22 mouse cellular contexts compared by ENCODE assay signal in genomic region chr11:107647330-107647729, GRCm38 (mm10).
A peak's percentile ranks its signal among the peaks of the same experiment; 100 is the strongest.
DNase-seq lines count a peak whose midpoint lies in the region; ATAC-seq and TF ChIP-seq lines count a peak whose summit lies in the region.
"Had no signal": no experiment of that assay in that cellular context is flagged by ENCODE, and none has a peak within 500 bp of the region (broad histone marks: within the 10 kb centered on the region; RNA-seq: fewer than 3 reads in every experiment).

No protein-coding gene starts in this region.

- H3K27me3 ChIP-seq in liver, embryonic 11.5 days (replicated peaks; ENCODE audit: control insufficient read depth, insufficient read depth, low read length): no peaks in the 10 kb centered on the region
- H3K27me3 ChIP-seq in MEL (ENCODE audit: control insufficient read depth in 1 of 2, insufficient read depth in 2 of 2, low read length in 2 of 2): no peaks in the 10 kb centered on the region
- H3K27me3 ChIP-seq in liver, embryonic 13.5 days: no peaks in the 10 kb centered on the region
- H3K27me3 ChIP-seq: CH12.LX; embryonic facial prominence, embryonic 15.5 days had no signal

- no peak for DNase-seq in liver, embryonic 11.5 days (ENCODE audit: low spot score)
- DNase-seq in liver: no peak
- DNase-seq in MEL (ENCODE audit: low read depth, low spot score): peak; percentile 9
- no peak for DNase-seq in liver, embryonic 13.5 days
- DNase-seq in lung, postnatal 10 days: no peak
- DNase-seq in thymus, postnatal 36 days: no peak
- DNase-seq: adrenal gland, adult 8-10 months; adrenal gland, postnatal 36 days; cerebellum, adult 18-20 months; cerebellum, adult 9-11 months; embryo, embryonic 11 days; gastrocnemius, adult 2 months; gastrocnemius, postnatal 25 days had no signal

- H3K36me3 ChIP-seq in liver, embryonic 11.5 days (ENCODE audit: control insufficient read depth, insufficient read depth, low read length): peaks cover 19% of the 10 kb centered on the region
- H3K36me3 ChIP-seq in MEL (ENCODE audit: control insufficient read depth in 1 of 2, insufficient read depth in 2 of 2, low read length in 2 of 2): peaks cover 0 to 14% of the 10 kb centered on the region in 2 experiments; a peak in 2 of 4 replicates
- H3K36me3 ChIP-seq in liver, embryonic 13.5 days: peaks cover 60% of the 10 kb centered on the region

- no peak for TF ChIP-seq POLR2A in MEL (IDR thresholded peaks at IDR 0.05; ENCODE audit: control insufficient read depth in 1 of 2, insufficient read depth in 1 of 2, low read depth in 1 of 2, low read length in 2 of 2, poor library complexity in 1 of 2)

- WGBS in liver, embryonic 11.5 days: 54% methylated on average over 3 of the region's 3 CpGs
- 35% methylated on average over 3 of the region's 3 CpGs for WGBS in liver, embryonic 13.5 days (ENCODE audit: insufficient replicate concordance)

- no peak for TF ChIP-seq RAD21 in MEL (IDR thresholded peaks at IDR 0.05; ENCODE audit: low read depth, low read length)

- 0 out of 2 replicates have a peak, but pooled peaks cover 4% of the 10 kb centered on the region for H3K4me1 ChIP-seq in liver, embryonic 11.5 days (replicated peaks; ENCODE audit: control insufficient read depth, insufficient read depth, low read length)
- no peaks in the 10 kb centered on the region for H3K4me1 ChIP-seq in MEL (ENCODE audit: control insufficient read depth in 1 of 2, insufficient read depth in 2 of 2, low read length in 2 of 2)
- H3K4me1 ChIP-seq in liver, embryonic 13.5 days (replicated peaks): peaks cover 5% of the 10 kb centered on the region; the same call in 1 of the 2 replicates
- H3K4me1 ChIP-seq: forebrain, embryonic 10.5 days; hindbrain, embryonic 10.5 days had no signal

- no peak overlapping the region for H3K4me2 ChIP-seq in liver, embryonic 11.5 days
- H3K4me2 ChIP-seq in liver, embryonic 13.5 days: no peak overlapping the region
- H3K4me2 ChIP-seq: embryonic facial prominence, embryonic 15.5 days; hindbrain, embryonic 14.5 days had no signal

- ATAC-seq in liver, embryonic 11.5 days (replicated peaks; ENCODE audit: low FRiP score): peak; percentile 71
- peak; percentile 68; the same call in 1 of the 2 replicates for ATAC-seq in liver, embryonic 13.5 days (ENCODE audit: low read depth)
- peak; percentile 83 for ATAC-seq in megakaryocyte-erythroid progenitor cell, adult 5-6 weeks (replicated peaks; ENCODE audit: low FRiP score, low TSS enrichment, poor library complexity, severe bottlenecking)
- ATAC-seq: forebrain, embryonic 14.5 days had no signal

- H3K9ac ChIP-seq in liver, embryonic 11.5 days (ENCODE audit: low read depth, low read length): no peak overlapping the region
- no peak overlapping the region for H3K9ac ChIP-seq in MEL (ENCODE audit: control insufficient read depth, low read depth, low read length, poor library complexity, severe bottlenecking)
- H3K9ac ChIP-seq in liver, embryonic 13.5 days: no peak overlapping the region
- H3K9ac ChIP-seq: embryonic facial prominence, embryonic 15.5 days; hindbrain, embryonic 14.5 days had no signal

- no peaks in the 10 kb centered on the region for H3K9me3 ChIP-seq in liver, embryonic 11.5 days (ENCODE audit: control insufficient read depth, low read length)
- H3K9me3 ChIP-seq in MEL (replicated peaks; ENCODE audit: insufficient read depth, low read length): no peaks in the 10 kb centered on the region
- no peaks in the 10 kb centered on the region for H3K9me3 ChIP-seq in liver, embryonic 13.5 days (replicated peaks)
- H3K9me3 ChIP-seq: embryonic facial prominence, embryonic 15.5 days; forebrain, embryonic 10.5 days; heart, embryonic 10.5 days; hindbrain, embryonic 10.5 days had no signal

- H3K4me3 ChIP-seq in liver, embryonic 11.5 days (ENCODE audit: low read depth, low read length): no peak overlapping the region
- H3K4me3 ChIP-seq in MEL (ENCODE audit: control insufficient read depth in 1 of 2, insufficient read depth in 1 of 2, low read depth in 2 of 2, low read length in 2 of 2): no peak overlapping the region
- no peak overlapping the region for H3K4me3 ChIP-seq in liver, embryonic 13.5 days (replicated peaks)
- H3K4me3 ChIP-seq: embryonic facial prominence, embryonic 15.5 days; erythroblast, embryonic 14.5 days; forebrain, embryonic 10.5 days; gastrocnemius, adult 2 months; heart, embryonic 10.5 days; hindbrain, embryonic 10.5 days had no signal

- TF ChIP-seq CTCF in MEL (IDR thresholded peaks at IDR 0.05 in 2 of 3, conservative IDR thresholded peaks at IDR 0.05 in 1 of 3; ENCODE audit: control insufficient read depth in 1 of 3, insufficient read depth in 1 of 3, low read depth in 2 of 3, low read length in 3 of 3, poor library complexity in 1 of 3, severe bottlenecking in 1 of 3): no peak

- no peak overlapping the region for H3K27ac ChIP-seq in liver, embryonic 11.5 days (ENCODE audit: low read depth, low read length)
- no peak overlapping the region for H3K27ac ChIP-seq in MEL (ENCODE audit: control insufficient read depth, low read depth, low read length)
- no peak overlapping the region for H3K27ac ChIP-seq in liver, embryonic 13.5 days
- H3K27ac ChIP-seq: embryonic facial prominence, embryonic 15.5 days; forebrain, embryonic 10.5 days; gastrocnemius, adult 2 months; heart, embryonic 10.5 days; hindbrain, embryonic 10.5 days; hindbrain, embryonic 14.5 days had no signal

- TF ChIP-seq EP300 in MEL (IDR thresholded peaks at IDR 0.05; ENCODE audit: low read depth in 1 of 2, low read length in 2 of 2): no peak

- no peaks in the 10 kb centered on the region for H3K79me2 ChIP-seq in MEL (ENCODE audit: control insufficient read depth, insufficient read depth, low read length, poor library complexity)

TF ChIP-seq in MEL, 35 proteins besides CTCF, POLR2A, EP300 and RAD21:
- TF ChIP-seq MAFK (IDR thresholded peaks at IDR 0.05; ENCODE audit: borderline replicate concordance, low read depth, low read length) (no peak), TBP (IDR thresholded peaks at IDR 0.05; ENCODE audit: low read depth, low read length) (no peak), MAX (IDR thresholded peaks at IDR 0.05; ENCODE audit: low read length) (no peak), SMC3 (IDR thresholded peaks at IDR 0.05; ENCODE audit: low read depth, low read length) (no peak), ZKSCAN1 (IDR thresholded peaks at IDR 0.05; ENCODE audit: low read depth, low read length) (no peak), ZC3H11A (IDR thresholded peaks at IDR 0.05; ENCODE audit: low read depth, low read length) (no peak), UBTF (IDR thresholded peaks at IDR 0.05; ENCODE audit: borderline replicate concordance, insufficient read depth, low read depth, low read length) (no peak), GABPA (IDR thresholded peaks at IDR 0.05; ENCODE audit: low read depth, low read length) (no peak), ETS1 (IDR thresholded peaks at IDR 0.05; ENCODE audit: low read depth, low read length) (no peak), NRF1 (IDR thresholded peaks at IDR 0.05; ENCODE audit: insufficient read depth, low read depth, low read length, poor library complexity, severe bottlenecking) (no peak), SIN3A (IDR thresholded peaks at IDR 0.05; ENCODE audit: low read length) (no peak), HCFC1 (IDR thresholded peaks at IDR 0.05; ENCODE audit: low read depth, low read length) (no peak), ZNF384 (IDR thresholded peaks at IDR 0.05; ENCODE audit: low read depth, low read length) (no peak), MYB (IDR thresholded peaks at IDR 0.05; ENCODE audit: low read depth, low read length) (no peak), GATA1 (IDR thresholded peaks at IDR 0.05; ENCODE audit: low read depth, low read length) (no peak), RCOR1 (IDR thresholded peaks at IDR 0.05; ENCODE audit: low read depth, low read length) (no peak), USF1 (IDR thresholded peaks at IDR 0.05; ENCODE audit: low read depth, low read length) (no peak), USF2 (IDR thresholded peaks at IDR 0.05; ENCODE audit: borderline replicate concordance in 1 of 2, insufficient read depth in 1 of 2, low read depth in 1 of 2, low read length in 2 of 2) (no peak), CHD2 (IDR thresholded peaks at IDR 0.05; ENCODE audit: low read length) (no peak), POLR2AphosphoS2 (IDR thresholded peaks at IDR 0.05; ENCODE audit: low read length) (no peak)
TF ChIP-seq in MEL: peak in this region for 0.
